Mouse (Mus musculus) cerebellum, adult 2 months (tissue): Measurements from ENCODE around the gene Acox1.

Experiments used
- CTCF ChIP-seq: fragments of 200-500 bp; IDR thresholded peaks from 2 replicates; pipeline ENCODE4 v1.5.1; 2011; ENCODE audit warnings: low read depth, mild to moderate bottlenecking, control low read depth, low read length, moderate library complexity, borderline replicate concordance; ENCODE audit not compliant: insufficient read depth
- POLR2A ChIP-seq: fragments of 200-500 bp; IDR thresholded peaks from 2 replicates; pipeline ENCODE4 v1.6.1; 2011; ENCODE audit warnings: low read length, control low read depth, borderline replicate concordance; ENCODE audit not compliant: insufficient read depth

DNA sequence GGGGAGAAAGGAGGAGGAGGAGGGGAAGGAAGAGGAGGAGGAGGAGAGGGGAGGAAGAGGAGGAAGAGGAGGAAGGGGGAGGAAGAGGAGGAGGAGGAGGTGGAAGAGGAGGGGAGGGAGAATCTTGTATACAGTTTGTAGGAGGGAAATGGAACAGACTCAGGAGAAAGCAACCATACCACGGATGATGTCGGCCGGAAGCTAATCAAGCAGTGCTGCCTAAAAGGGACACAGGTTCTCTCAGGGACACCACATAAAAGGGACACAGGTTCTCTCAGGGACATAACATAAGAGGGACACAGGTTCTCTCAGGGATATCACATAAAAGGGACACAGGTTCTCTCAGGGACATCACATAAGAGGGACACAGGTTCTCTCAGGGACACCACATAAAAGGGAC, 29.6 kb downstream of the Acox1 start:
- no peak for TF ChIP-seq CTCF
- no peak for TF ChIP-seq POLR2A
